Mouse (Mus musculus) MEL (cell line): ENCODE results near the gene Rnf215. TPM values are rescaled to one million over a fixed set of nuclear protein-coding genes. Genes with fewer than 3 reads are reported as not detected.
"Not testable (repeated sequence)": the region's sequence is repeated elsewhere in the genome, so short reads cannot be mapped to it uniquely, and the experiment has no call there.

Source experiments
- DNase-seq: peaks from one replicate; pipeline ENCODE4 v3.0.0; 2011; ENCODE audit warnings: low read depth, low spot score
- H3K27ac ChIP-seq: 2 replicates; pipeline ENCODE4 v1.5.1; 2012; ENCODE audit warnings: low read depth, mild to moderate bottlenecking, control low read depth, low read length, moderate library complexity; ENCODE audit not compliant: control insufficient read depth
- H3K27me3 ChIP-seq, 2 experiments: fragments of 150-350 bp in 1 of 2; sonication (generic) in 1 of 2; 2 replicates each; pipeline ENCODE4 v1.6.1; 2012; ENCODE audit warnings: low read length in 2 of 2, mild to moderate bottlenecking in 2 of 2, improper control_type of control experiment in 1 of 2, moderate library complexity in 1 of 2; ENCODE audit not compliant: insufficient read depth in 2 of 2, control insufficient read depth in 1 of 2
- H3K36me3 ChIP-seq, 2 experiments: 2 replicates each; pipeline ENCODE4 v1.6.1; 2012 to 2014; ENCODE audit warnings: low read length in 2 of 2, improper control_type of control experiment in 1 of 2, inconsistent platforms in 1 of 2, mild to moderate bottlenecking in 1 of 2; ENCODE audit not compliant: insufficient read depth in 2 of 2, control insufficient read depth in 1 of 2
- H3K4me1 ChIP-seq, 2 experiments: fragments of 150-350 bp in 1 of 2; sonication (generic) in 1 of 2; 2 replicates each; pipeline ENCODE4 v1.6.1; 2012; ENCODE audit warnings: low read length in 2 of 2, improper control_type of control experiment in 1 of 2, mild to moderate bottlenecking in 1 of 2; ENCODE audit not compliant: insufficient read depth in 2 of 2, control insufficient read depth in 1 of 2
- H3K4me3 ChIP-seq, 2 experiments: fragments of 150-350 bp in 1 of 2; sonication (generic) in 1 of 2; 2 replicates each; pipeline ENCODE4 v1.5.1; 2012; ENCODE audit warnings: low read depth in 2 of 2, low read length in 2 of 2, mild to moderate bottlenecking in 2 of 2, moderate library complexity in 2 of 2, control low read depth in 1 of 2, improper control_type of control experiment in 1 of 2; ENCODE audit not compliant: control insufficient read depth in 1 of 2, insufficient read depth in 1 of 2
- H3K79me2 ChIP-seq: 2 replicates; pipeline ENCODE4 v1.6.1; 2012; ENCODE audit warnings: mild to moderate bottlenecking, low read length, moderate library complexity; ENCODE audit not compliant: control insufficient read depth, poor library complexity, insufficient read depth
- H3K9ac ChIP-seq: 2 replicates; pipeline ENCODE4 v1.6.1; 2012; ENCODE audit warnings: low read depth, mild to moderate bottlenecking, control low read depth, low read length, moderate library complexity; ENCODE audit not compliant: control insufficient read depth, poor library complexity, severe bottlenecking
- H3K9me3 ChIP-seq: fragments of 150-350 bp; sonication (generic); replicated peaks from 2 replicates; pipeline ENCODE4 v1.6.1; 2012; ENCODE audit warnings: mild to moderate bottlenecking, low read length, improper control_type of control experiment, moderate library complexity; ENCODE audit not compliant: insufficient read depth
- CHD2 ChIP-seq: IDR thresholded peaks from 2 replicates; pipeline ENCODE4 v1.6.1; 2011; ENCODE audit warnings: low read length, improper control_type of control experiment
- GATA1 ChIP-seq: IDR thresholded peaks from 2 replicates; pipeline ENCODE4 v1.6.1; 2011; ENCODE audit warnings: low read depth, low read length, improper control_type of control experiment
- HCFC1 ChIP-seq: IDR thresholded peaks from 2 replicates; pipeline ENCODE4 v1.6.1; 2012; ENCODE audit warnings: low read depth, mild to moderate bottlenecking, inconsistent platforms, low read length, improper control_type of control experiment, moderate library complexity
- MAZ ChIP-seq: IDR thresholded peaks from 2 replicates; pipeline ENCODE4 v1.6.1; 2012; ENCODE audit warnings: low read depth, mild to moderate bottlenecking, inconsistent platforms, low read length, improper control_type of control experiment
- MXI1 ChIP-seq: IDR thresholded peaks from 2 replicates; pipeline ENCODE4 v1.6.1; 2011; ENCODE audit warnings: mild to moderate bottlenecking, low read depth, low read length, improper control_type of control experiment
- MYB ChIP-seq: IDR thresholded peaks from 2 replicates; pipeline ENCODE4 v1.6.1; 2011; ENCODE audit warnings: mild to moderate bottlenecking, low read depth, low read length, improper control_type of control experiment
- POLR2A ChIP-seq, 2 experiments: IDR thresholded peaks; 2 replicates each; pipeline ENCODE4 v1.6.1; 2011 to 2012; ENCODE audit warnings: low read length in 2 of 2, mild to moderate bottlenecking in 2 of 2, control low read depth in 1 of 2, improper control_type of control experiment in 1 of 2, low read depth in 1 of 2, moderate library complexity in 1 of 2; ENCODE audit not compliant: control insufficient read depth in 1 of 2, insufficient read depth in 1 of 2, poor library complexity in 1 of 2
- POLR2AphosphoS2 ChIP-seq: IDR thresholded peaks from 2 replicates; pipeline ENCODE4 v1.6.1; 2011; ENCODE audit warnings: low read length, improper control_type of control experiment
- SIN3A ChIP-seq: IDR thresholded peaks from 2 replicates; pipeline ENCODE4 v1.6.1; 2012; ENCODE audit warnings: low read length, improper control_type of control experiment, inconsistent platforms
- TBP ChIP-seq: IDR thresholded peaks from 2 replicates; pipeline ENCODE4 v1.8.0; 2011; ENCODE audit warnings: low read depth, low read length, improper control_type of control experiment
- TCF12 ChIP-seq: IDR thresholded peaks from 2 replicates; pipeline ENCODE4 v1.6.1; 2014; ENCODE audit warnings: low read depth, mild to moderate bottlenecking, inconsistent platforms, low read length, improper control_type of control experiment, moderate library complexity
- USF2 ChIP-seq, 2 experiments: IDR thresholded peaks; 2 replicates each; pipeline ENCODE4 v1.6.1; 2011 to 2012; ENCODE audit warnings: improper control_type of control experiment in 2 of 2, low read length in 2 of 2, borderline replicate concordance in 1 of 2, inconsistent platforms in 1 of 2, low read depth in 1 of 2, mild to moderate bottlenecking in 1 of 2; ENCODE audit not compliant: insufficient read depth in 1 of 2
- polyA plus RNA-seq, 2 experiments: library from polyadenylated mRNA; stranded (reverse) in 1 of 2; unstranded in 1 of 2; fragments of >175 nt in 1 of 2; fragments of >200 nt in 1 of 2; gene quantifications; 2 replicates each; pipeline versions ENCODE4 v1.2.1 to v1.2.4; 2012; ENCODE audit warnings: low replicate concordance in 2 of 2, low read depth in 1 of 2; ENCODE audit not compliant: insufficient read length in 2 of 2, insufficient read depth in 1 of 2, missing spikeins in 1 of 2
- total RNA-seq: library from RNA; depleted of rRNA; stranded (reverse); fragments of 300-350 nt; gene quantifications from 2 replicates; pipeline ENCODE4 v1.2.3, GENCODE M21; 2012

The Rnf215 gene
- total and polyA plus RNA-seq, 3 experiments = 11.3 to 13.2 TPM; not detected in 1

- no peak for TF ChIP-seq MAZ
- TF ChIP-seq MXI1 = no peak
- no peak for TF ChIP-seq USF2 (IDR thresholded peaks at IDR 0.05; ENCODE audit: borderline replicate concordance in 1 of 2, insufficient read depth in 1 of 2, low read depth in 1 of 2, low read length in 2 of 2)
- TF ChIP-seq SIN3A = no peak
- TF ChIP-seq TCF12 = no peak
- TF ChIP-seq POLR2A (IDR thresholded peaks at IDR 0.05; ENCODE audit: control insufficient read depth in 1 of 2, insufficient read depth in 1 of 2, low read depth in 1 of 2, low read length in 2 of 2, poor library complexity in 1 of 2) = no peak
- no peak for TF ChIP-seq POLR2AphosphoS2
- no peak for TF ChIP-seq GATA1
- H3K36me3 ChIP-seq = no peaks in the 10 kb centered on the region; a peak in 1 of 4 replicates
- no peaks in the 10 kb centered on the region for H3K9me3 ChIP-seq
- no peak for DNase-seq
- no peaks in the 10 kb centered on the region for H3K4me1 ChIP-seq
- no peak overlapping the region for H3K4me3 ChIP-seq
- no peaks in the 10 kb centered on the region for H3K27me3 ChIP-seq
- H3K27ac ChIP-seq = no peak overlapping the region
- H3K9ac ChIP-seq = no peak overlapping the region
- H3K79me2 ChIP-seq = no peaks in the 10 kb centered on the region
Observed at GRCm38 (mm10) chr11:4104989-4105388, 30.0 kb upstream of the Rnf215 start.

DNA sequence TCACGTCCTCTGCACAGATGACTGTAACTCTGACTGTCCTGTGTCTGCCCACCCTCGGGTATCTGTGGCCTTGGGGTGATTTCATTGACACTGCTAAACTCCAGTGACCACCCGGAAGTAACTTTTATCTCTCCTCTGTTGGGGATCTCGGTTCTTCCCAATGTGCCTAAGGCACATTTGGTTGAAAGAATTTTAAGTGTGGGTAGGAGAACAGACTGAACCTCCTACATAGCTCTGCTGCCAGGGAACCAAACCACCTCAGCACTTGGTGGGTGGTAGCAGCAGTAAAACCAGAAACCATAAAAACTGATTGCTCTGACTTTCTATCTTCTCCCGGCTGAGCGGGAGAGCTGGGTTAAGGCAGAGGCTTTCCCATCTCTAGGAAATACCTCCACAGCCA is 29.6 kb upstream of the Rnf215 start:
- no peaks in the 10 kb centered on the region; a peak in 1 of 4 replicates for H3K36me3 ChIP-seq
- no peak overlapping the region for H3K4me3 ChIP-seq
- H3K4me1 ChIP-seq = no peaks in the 10 kb centered on the region
- no peak for DNase-seq
- no peaks in the 10 kb centered on the region for H3K9me3 ChIP-seq
- no peaks in the 10 kb centered on the region for H3K79me2 ChIP-seq
- TF ChIP-seq MXI1 (no peak), TBP (no peak), MYB (no peak), CHD2 (no peak), HCFC1 (no peak)
- no peak overlapping the region for H3K27ac ChIP-seq
- H3K9ac ChIP-seq = no peak overlapping the region
- H3K27me3 ChIP-seq = no peaks in the 10 kb centered on the region

GRCm38 (mm10) chr11:4107901-4108300 is 27.1 kb upstream of the Rnf215 start:
- not testable (repeated sequence) for H3K27me3 ChIP-seq, H3K4me1 ChIP-seq, DNase-seq, H3K36me3 ChIP-seq, H3K9me3 ChIP-seq, H3K79me2 ChIP-seq, H3K9ac ChIP-seq, H3K27ac ChIP-seq, H3K4me3 ChIP-seq
